In genomic region chr9:64386466-64387211, GRCm38 (mm10) we compare ENCODE assay signal across 8 mouse cellular contexts. TPM values are rescaled to one million over a fixed set of nuclear protein-coding genes. Genes with fewer than 3 reads are reported as not detected.
DNase-seq lines count a peak whose midpoint lies in the region; ATAC-seq and TF ChIP-seq lines count a peak whose summit lies in the region.

No protein-coding gene starts in this region.

- no peak overlapping the region for H3K27ac ChIP-seq in liver, embryonic 11.5 days (ENCODE audit: low read depth, low read length)
- no peak overlapping the region for H3K27ac ChIP-seq in cortical plate, adult 2 months (ENCODE audit: insufficient read depth, low read length)
- no peak overlapping the region for H3K27ac ChIP-seq in midbrain, embryonic 12.5 days (replicated peaks)
- no peak overlapping the region for H3K27ac ChIP-seq in thymus, adult 2 months (ENCODE audit: control insufficient read depth, insufficient read depth, low read length)

- TF ChIP-seq POLR2A in cortical plate, adult 2 months (IDR thresholded peaks at IDR 0.05; ENCODE audit: extremely low read depth, insufficient read depth, low read length), result no peak
- no peak for TF ChIP-seq POLR2A in thymus, adult 2 months (IDR thresholded peaks at IDR 0.05; ENCODE audit: control insufficient read depth, extremely low read depth, insufficient read depth, low read length, poor library complexity)

- DNase-seq in liver, embryonic 11.5 days (ENCODE audit: low spot score), result no peak
- DNase-seq in liver, result no peak
- DNase-seq in heart, postnatal 4 days, result peak; percentile 11
- DNase-seq in thymus, adult 2 months, result no peak
- no peak for DNase-seq in ovary, adult 18-20 months (ENCODE audit: low spot score)

- peaks cover 74% of the 10 kb centered on the region for H3K27me3 ChIP-seq in liver, embryonic 11.5 days (replicated peaks; ENCODE audit: control insufficient read depth, insufficient read depth, low read length)
- H3K27me3 ChIP-seq in midbrain, embryonic 12.5 days, result peaks cover 73% of the 10 kb centered on the region
- peaks cover 10% of the 10 kb centered on the region; the same call in 1 of the 2 replicates for H3K27me3 ChIP-seq in thymus, adult 2 months (ENCODE audit: control insufficient read depth, insufficient read depth, low read length)

- peak overlapping the region; percentile 88 for H3K4me2 ChIP-seq in liver, embryonic 11.5 days
- peak overlapping the region; percentile 100 for H3K4me2 ChIP-seq in midbrain, embryonic 12.5 days (replicated peaks)

- 4% methylated on average over 45 of the region's 45 CpGs for WGBS in liver, embryonic 11.5 days
- WGBS in midbrain, embryonic 12.5 days, result under 1% methylated on average over 45 of the region's 45 CpGs
- WGBS in thymus, adult 2 months, result 7% methylated on average over 45 of the region's 45 CpGs

- H3K4me1 ChIP-seq in liver, embryonic 11.5 days (replicated peaks; ENCODE audit: control insufficient read depth, insufficient read depth, low read length), result 0 out of 2 replicates have a peak, but pooled peaks cover 5% of the 10 kb centered on the region
- no peaks in the 10 kb centered on the region for H3K4me1 ChIP-seq in cortical plate, adult 2 months (ENCODE audit: control insufficient read depth, insufficient read depth, low read length)
- peaks cover 19% of the 10 kb centered on the region for H3K4me1 ChIP-seq in midbrain, embryonic 12.5 days
- H3K4me1 ChIP-seq in thymus, adult 2 months (replicated peaks; ENCODE audit: control insufficient read depth, insufficient read depth, low read length), result no peaks in the 10 kb centered on the region

- H3K4me3 ChIP-seq in liver, embryonic 11.5 days (ENCODE audit: low read depth, low read length), result peak overlapping the region; percentile 55
- H3K4me3 ChIP-seq in cortical plate, adult 2 months (ENCODE audit: insufficient read depth, low read length), result peak overlapping the region; percentile 46
- peak overlapping the region; percentile 61 for H3K4me3 ChIP-seq in midbrain, embryonic 12.5 days
- H3K4me3 ChIP-seq in thymus, adult 2 months (ENCODE audit: control insufficient read depth, insufficient read depth, low read length), result no peak overlapping the region

- H3K9me3 ChIP-seq in liver, embryonic 11.5 days (ENCODE audit: control insufficient read depth, low read length), result no peaks in the 10 kb centered on the region
- no peaks in the 10 kb centered on the region for H3K9me3 ChIP-seq in midbrain, embryonic 12.5 days

- TF ChIP-seq CTCF in cortical plate, adult 2 months (IDR thresholded peaks at IDR 0.05; ENCODE audit: extremely low read depth, insufficient read depth, low read length), result no peak
- no peak for TF ChIP-seq CTCF in thymus, adult 2 months (IDR thresholded peaks at IDR 0.05; ENCODE audit: borderline replicate concordance, control insufficient read depth, extremely low read depth, insufficient read depth, low read length, poor library complexity)

- no peak for ATAC-seq in liver, embryonic 11.5 days (replicated peaks; ENCODE audit: low FRiP score)
- no peak for ATAC-seq in midbrain, embryonic 12.5 days (ENCODE audit: low FRiP score, low read depth)
- ATAC-seq in megakaryocyte progenitor cell, adult 5-6 weeks (replicated peaks; ENCODE audit: poor library complexity), result no peak

- no peaks in the 10 kb centered on the region for H3K36me3 ChIP-seq in liver, embryonic 11.5 days (ENCODE audit: control insufficient read depth, insufficient read depth, low read length)
- no peaks in the 10 kb centered on the region for H3K36me3 ChIP-seq in midbrain, embryonic 12.5 days
- H3K36me3 ChIP-seq in thymus, adult 2 months (ENCODE audit: control insufficient read depth, insufficient read depth, low read length), result no peaks in the 10 kb centered on the region

- no peak overlapping the region for H3K9ac ChIP-seq in liver, embryonic 11.5 days (ENCODE audit: low read depth, low read length)
- peak overlapping the region; percentile 65; the same call in 1 of the 2 replicates for H3K9ac ChIP-seq in midbrain, embryonic 12.5 days (replicated peaks)

RNA-seq across cellular contexts. Expression of gene Megf11, which starts 1.2 kb away (rescaled TPM):
- polyA plus RNA-seq in liver, embryonic 11.5 days (2014; fragmentation: Nextera tagmentation; extraction: Ambion mirVana), result 0.53 and 0.66 TPM in 2 replicates
- 6.0 and 6.2 TPM in 2 replicates for polyA plus RNA-seq in cortical plate, adult 2 months (2012; rRNA removed)
- 1 to 10 TPM; 1.0 to 1.7 TPM for total RNA-seq in heart, postnatal 4 days (2021)
- polyA plus RNA-seq in midbrain, embryonic 12.5 days (2016; fragmentation: Nextera tagmentation; extraction: Ambion mirVana), result 6.5 and 7.2 TPM in 2 replicates
- polyA plus RNA-seq in thymus, adult 2 months (2012; rRNA removed), result 0.40 and 0.70 TPM in 2 replicates
- total RNA-seq in megakaryocyte progenitor cell, adult 5-6 weeks (2015), result not detected in 2 replicates
- 0.03 TPM in 1 of 2 replicates, not detected in the other for total RNA-seq in megakaryocyte progenitor cell, adult 5-6 weeks (2017)

RNA-seq across cellular contexts. Expression of gene Dis3l, which starts 45.6 kb away (rescaled TPM):
- 18.2 and 21.3 TPM in 2 replicates for polyA plus RNA-seq in liver, embryonic 11.5 days (2014; fragmentation: Nextera tagmentation; extraction: Ambion mirVana)
- 25.4 and 26.2 TPM in 2 replicates for polyA plus RNA-seq in cortical plate, adult 2 months (2012; rRNA removed)
- 10 to 100 TPM; 21.6 to 22.1 TPM for total RNA-seq in heart, postnatal 4 days (2021)
- polyA plus RNA-seq in midbrain, embryonic 12.5 days (2016; fragmentation: Nextera tagmentation; extraction: Ambion mirVana), result 23.8 and 24.0 TPM in 2 replicates
- 11.0 and 12.0 TPM in 2 replicates for polyA plus RNA-seq in thymus, adult 2 months (2012; rRNA removed)
- 14.2 and 14.9 TPM in 2 replicates for total RNA-seq in megakaryocyte progenitor cell, adult 5-6 weeks (2015)
- total RNA-seq in megakaryocyte progenitor cell, adult 5-6 weeks (2017), result 17.8 and 20.7 TPM in 2 replicates
